Mouse (Mus musculus) layer of hippocampus, adult 9-11 months (tissue): ENCODE results near the gene Pacs1.
"Not testable (repeated sequence)": the region's sequence is repeated elsewhere in the genome, so short reads cannot be mapped to it uniquely, and the experiment has no call there.

Source experiments
- DNase-seq: peaks from one replicate; pipeline ENCODE4 v3.0.0; 2022

Gene Pacs1

GRCm38 (mm10) chr19:5150358-5150757 is 122.6 kb downstream of the Pacs1 start:
- DNase-seq = peak; percentile 88

GRCm38 (mm10) chr19:5149041-5149440 is 123.9 kb downstream of the Pacs1 start:
- DNase-seq = not testable (repeated sequence)

- DNase-seq = peak; percentile 51
Observed at GRCm38 (mm10) chr19:5139640-5140039, 133.3 kb downstream of the Pacs1 start.

- no peak for DNase-seq
Observed at GRCm38 (mm10) chr19:5131237-5131636, 141.7 kb downstream of the Pacs1 start.

- DNase-seq = no peak
Observed at GRCm38 (mm10) chr19:5129770-5130169, 143.1 kb downstream of the Pacs1 start.

GRCm38 (mm10) chr19:5124055-5124614 is 148.8 kb downstream of the Pacs1 start:
- DNase-seq = no peak

GRCm38 (mm10) chr19:5123241-5123640 is 149.7 kb downstream of the Pacs1 start:
- DNase-seq = no peak

GRCm38 (mm10) chr19:5122492-5122891 is 150.4 kb downstream of the Pacs1 start:
- no peak for DNase-seq

GRCm38 (mm10) chr19:5118384-5118698 is 154.6 kb downstream of the Pacs1 start, which contains the start of gene Klc2:
Gene Klc2 (minus strand): TSS chr19:5118560.
- DNase-seq = no peak

- peak; percentile 89 for DNase-seq
Observed at GRCm38 (mm10) chr19:5117494-5118383, 155.2 kb downstream of the Pacs1 start.

- DNase-seq = peak; percentile 67
Observed at GRCm38 (mm10) chr19:5113783-5114182, 159.1 kb downstream of the Pacs1 start.

GRCm38 (mm10) chr19:5109659-5110453 is 163.1 kb downstream of the Pacs1 start:
- no peak for DNase-seq

GRCm38 (mm10) chr19:5108702-5109101 is 164.2 kb downstream of the Pacs1 start:
- DNase-seq = no peak

GRCm38 (mm10) chr19:5108271-5108575 is 164.7 kb downstream of the Pacs1 start:
- DNase-seq = peak; percentile 35

- peak; percentile 27 for DNase-seq
Observed at GRCm38 (mm10) chr19:5107556-5108270, 165.2 kb downstream of the Pacs1 start.

- peak; percentile 99 for DNase-seq
Observed at GRCm38 (mm10) chr19:5106731-5107191, 166.2 kb downstream of the Pacs1 start, which contains the start of gene Rab1b. Gene Rab1b (minus strand): TSS chr19:5107072.

- DNase-seq = peak; percentile 20
Observed at GRCm38 (mm10) chr19:5106074-5106473, 166.8 kb downstream of the Pacs1 start.

- DNase-seq = peak; percentile 81
Observed at GRCm38 (mm10) chr19:5098363-5099143, 174.4 kb downstream of the Pacs1 start, which contains the start of gene Cnih2. Gene Cnih2 (minus strand): TSS chr19:5098521.

- DNase-seq = peak; percentile 20
Observed at GRCm38 (mm10) chr19:5097521-5098362, 175.2 kb downstream of the Pacs1 start.

GRCm38 (mm10) chr19:5095887-5096474 is 176.9 kb downstream of the Pacs1 start:
- peak; percentile 82 for DNase-seq
